Mouse (Mus musculus) bone marrow, adult 2 months (tissue): ENCODE results near the gene Gm4969. TPM values are rescaled to one million over a fixed set of nuclear protein-coding genes. Genes with fewer than 3 reads are reported as not detected.

Experiments used
- H3K27ac ChIP-seq: fragments of 200-500 bp; 2 replicates; pipeline ENCODE4 v1.5.1; 2012; ENCODE audit warnings: low read depth, mild to moderate bottlenecking, control low read depth, inconsistent platforms, low read length; ENCODE audit not compliant: control insufficient read depth, poor library complexity, insufficient read depth
- H3K4me1 ChIP-seq: fragments of 200-500 bp; 2 replicates; pipeline ENCODE4 v1.6.1; 2011; ENCODE audit warnings: low read length; ENCODE audit not compliant: control insufficient read depth, insufficient read depth
- H3K4me3 ChIP-seq: fragments of 200-500 bp; replicated peaks from 2 replicates; pipeline ENCODE3; 2011; ENCODE audit warnings: mild to moderate bottlenecking, low read depth, low read length, control low read depth; ENCODE audit not compliant: control insufficient read depth
- CTCF ChIP-seq: fragments of 200-500 bp; IDR thresholded peaks from 2 replicates; pipeline ENCODE4 v1.5.1; 2011; ENCODE audit warnings: low read length, control low read depth; ENCODE audit not compliant: control insufficient read depth, insufficient read depth
- POLR2A ChIP-seq: fragments of 200-500 bp; IDR thresholded peaks from 2 replicates; pipeline ENCODE4 v1.6.1; 2011; ENCODE audit warnings: low read depth, mild to moderate bottlenecking, control low read depth, low read length, borderline replicate concordance; ENCODE audit not compliant: control insufficient read depth
- WGBS: fragments of 180-500 bp; shearing (Covaris S2); methylation state at CpG from one replicate; pipeline ENCODE4 v1.1.7; 2018; 5-methylcytosine and 5-hydroxymethylcytosine counted together
- polyA plus RNA-seq: library from polyadenylated mRNA; stranded (reverse); fragments of >200 nt; gene quantifications from 2 replicates; pipeline ENCODE4 v1.2.4, GENCODE M21; 2011; ENCODE audit warnings: low replicate concordance; ENCODE audit not compliant: missing spikeins, insufficient read depth, insufficient read length

The Gm4969 gene
- not detected in 2 replicates for polyA plus RNA-seq

GRCm38 (mm10) chr7:19118028-19118771, at the start of gene Gm4969:
Gene Gm4969 (minus strand): TSS chr7:19118368.
- WGBS: 47% methylated on average over 64 of the region's 64 CpGs
- Histone ChIP-seq H3K4me3 (no peak within 1 kb of the TSS), H3K27ac (no peak within 1 kb of the TSS; the same call in 1 of the 2 replicates), H3K4me1 (no peaks in the 10 kb centered on the region; the same call in 1 of the 2 replicates)
- TF ChIP-seq POLR2A (no peak), CTCF (no peak)

GRCm38 (mm10) chr7:19166990-19167389, 48.8 kb upstream of the Gm4969 start:
- WGBS: 76% methylated on average over 3 of the region's 3 CpGs
- no peak overlapping the region for H3K27ac ChIP-seq
- no peak overlapping the region for H3K4me3 ChIP-seq
- TF ChIP-seq POLR2A (no peak), CTCF (0 out of 2 replicates have a peak, but pooled peaks have one; percentile 34)
- peaks cover 2% of the 10 kb centered on the region; the same call in 1 of the 2 replicates for H3K4me1 ChIP-seq

- Histone ChIP-seq H3K27ac (no peak within 1 kb of the TSS), H3K4me3 (no peak within 1 kb of the TSS), H3K4me1 (peaks cover 2% of the 10 kb centered on the region; the same call in 1 of the 2 replicates)
- 12% methylated on average over 14 of the region's 14 CpGs for WGBS
- TF ChIP-seq POLR2A (no peak), CTCF (no peak)
These were observed 47.7 kb upstream of the Gm4969 start, which contains the start of gene Gipr for GRCm38 (mm10) chr7:19165656-19166423. Gene Gipr (minus strand): TSS chr7:19166127.

GRCm38 (mm10) chr7:19164978-19165377, 46.8 kb upstream of the Gm4969 start:
- H3K4me3 ChIP-seq: no peak overlapping the region
- no peak for TF ChIP-seq POLR2A
- TF ChIP-seq CTCF: no peak
- peaks cover 2% of the 10 kb centered on the region; the same call in 1 of the 2 replicates for H3K4me1 ChIP-seq
- WGBS: 2% methylated on average over 13 of the region's 13 CpGs
- H3K27ac ChIP-seq: no peak overlapping the region

- 4% methylated on average over 6 of the region's 6 CpGs for WGBS
- TF ChIP-seq POLR2A: no peak
These were observed 46.0 kb upstream of the Gm4969 start for GRCm38 (mm10) chr7:19164189-19164588.

GRCm38 (mm10) chr7:19163752-19164151, 45.6 kb upstream of the Gm4969 start:
- WGBS: 49% methylated on average over 12 of the region's 12 CpGs
- Histone ChIP-seq H3K4me1 (no peaks in the 10 kb centered on the region), H3K27ac (no peak overlapping the region), H3K4me3 (no peak overlapping the region)
- TF ChIP-seq CTCF: no peak
- no peak for TF ChIP-seq POLR2A

More at GRCm38 (mm10) chr7:19164189-19164588, 46.0 kb upstream of the Gm4969 start:
- H3K4me3 ChIP-seq: no peak overlapping the region
- H3K4me1 ChIP-seq: peaks cover under 1% of the 10 kb centered on the region; the same call in 1 of the 2 replicates
- H3K27ac ChIP-seq: no peak overlapping the region

GRCm38 (mm10) chr7:19162928-19163327, 44.8 kb upstream of the Gm4969 start:
- Histone ChIP-seq H3K4me1 (no peaks in the 10 kb centered on the region), H3K4me3 (no peak overlapping the region), H3K27ac (no peak overlapping the region)
- WGBS: 82% methylated on average over 7 of the region's 7 CpGs
- TF ChIP-seq POLR2A (no peak), CTCF (no peak)

- 3% methylated on average over 20 of the region's 20 CpGs for WGBS
- Histone ChIP-seq H3K4me3 (no peak overlapping the region), H3K27ac (no peak overlapping the region), H3K4me1 (no peaks in the 10 kb centered on the region)
- TF ChIP-seq POLR2A (no peak), CTCF (no peak)
These were observed 41.9 kb upstream of the Gm4969 start for GRCm38 (mm10) chr7:19160115-19160514.
